Mouse (Mus musculus): ENCODE measurements around the gene Gm20498.
"Not testable (repeated sequence)": the region's sequence is repeated elsewhere in the genome, so short reads cannot be mapped to it uniquely, and the experiment has no call there.

Gm20498 gene

GRCm38 (mm10) chr12:81532316-81533028, at the start of gene Gm20498, which contains the start of gene Synj2bp:
Gm20498 (minus strand) TSS chr12:81532905.
Synj2bp (minus strand) TSS chr12:81532911.
- DNase-seq (ENCODE audit: low read depth) = peak; percentile 92

DNA sequence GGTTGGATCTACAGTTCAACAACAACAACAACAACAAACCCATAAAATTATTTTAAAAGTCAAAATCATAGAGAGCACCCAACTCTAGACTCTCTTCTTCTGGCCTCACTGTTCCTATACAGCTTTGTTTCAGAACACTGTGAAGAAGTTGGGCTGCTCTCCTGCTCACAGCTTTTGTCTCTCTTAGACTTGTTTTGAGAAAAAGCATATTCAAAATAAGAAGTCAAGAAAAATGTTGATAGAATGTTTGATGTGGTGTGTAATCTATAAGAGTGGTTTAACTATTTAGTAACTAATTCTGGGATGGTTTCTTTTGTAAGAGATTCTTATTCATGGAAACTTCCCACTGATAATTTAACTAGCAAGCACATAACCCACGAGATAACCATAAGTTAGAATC, 35.7 kb upstream of the Gm20498 start, which contains the start of gene Adam21:
Adam21 (minus strand) TSS at position 101 of the 400 bp plus-strand sequence.
- DNase-seq (ENCODE audit: low read depth) = no peak

- no peak for DNase-seq (ENCODE audit: low read depth)
Observed at GRCm38 (mm10) chr12:81567931-81568330, 35.2 kb upstream of the Gm20498 start.

DNA sequence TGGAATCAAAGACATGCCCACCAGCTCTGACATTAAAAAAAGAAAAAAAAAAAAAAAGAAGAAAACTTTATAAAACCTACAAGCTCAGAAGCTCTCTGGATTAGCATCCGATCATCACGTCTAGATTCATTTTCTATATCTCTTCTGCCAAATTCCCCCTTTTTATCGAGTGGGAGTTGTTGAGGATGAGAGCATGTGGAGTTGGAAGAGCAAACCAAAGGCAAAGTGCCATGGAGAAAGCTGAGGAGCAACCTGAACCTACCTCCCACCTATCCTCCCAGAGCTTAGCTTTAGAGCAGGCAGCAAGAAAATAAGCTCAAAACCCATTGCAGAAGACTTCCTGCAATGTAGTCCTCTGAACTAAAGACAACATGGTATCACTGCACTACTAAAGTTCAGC, 31.5 kb upstream of the Gm20498 start:
- no peak for DNase-seq (ENCODE audit: low read depth)

DNA sequence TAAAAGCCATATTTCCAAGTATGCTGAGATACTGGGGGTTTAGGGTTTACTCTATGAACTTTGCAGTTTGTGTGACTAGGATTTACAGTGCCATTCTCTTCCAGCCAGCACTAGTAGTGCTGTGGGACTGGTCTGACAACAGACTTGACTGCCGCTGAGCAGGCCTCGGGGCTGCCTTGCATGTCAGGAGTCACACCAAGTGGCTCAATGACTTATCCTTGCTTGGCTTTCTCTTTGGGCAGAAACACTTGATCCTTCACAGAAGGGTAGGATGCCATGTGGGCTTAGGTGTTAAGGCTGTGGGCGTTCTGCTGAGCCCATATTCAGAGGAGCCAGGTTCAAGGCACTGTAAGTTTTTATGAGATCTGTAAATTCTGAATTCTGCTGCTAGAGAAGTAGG, 16.6 kb upstream of the Gm20498 start:
- DNase-seq (ENCODE audit: low read depth) = no peak

GRCm38 (mm10) chr12:81547163-81547562, 14.5 kb upstream of the Gm20498 start:
- DNase-seq (ENCODE audit: low read depth) = peak; percentile 79

DNA sequence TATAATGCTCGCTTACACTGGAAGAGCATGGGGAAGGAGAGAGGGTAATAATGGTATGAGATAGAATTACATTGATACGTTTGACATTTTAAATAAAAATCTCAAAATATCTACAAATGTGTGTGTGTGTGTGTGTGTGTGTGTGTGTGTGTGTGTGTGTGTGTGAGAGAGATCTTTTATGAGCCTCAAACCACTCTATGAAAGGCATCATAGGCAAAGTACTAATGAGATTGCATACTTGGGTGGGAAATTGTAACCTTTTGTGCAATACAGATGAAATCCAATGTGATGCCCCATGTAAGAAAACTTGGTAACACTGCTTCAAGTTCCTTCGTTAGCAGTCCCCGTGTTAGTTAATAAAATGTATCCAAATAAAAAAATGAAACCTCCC, 319 bp upstream of the Gm20498 start:
- DNase-seq (ENCODE audit: low read depth) = no peak

DNA sequence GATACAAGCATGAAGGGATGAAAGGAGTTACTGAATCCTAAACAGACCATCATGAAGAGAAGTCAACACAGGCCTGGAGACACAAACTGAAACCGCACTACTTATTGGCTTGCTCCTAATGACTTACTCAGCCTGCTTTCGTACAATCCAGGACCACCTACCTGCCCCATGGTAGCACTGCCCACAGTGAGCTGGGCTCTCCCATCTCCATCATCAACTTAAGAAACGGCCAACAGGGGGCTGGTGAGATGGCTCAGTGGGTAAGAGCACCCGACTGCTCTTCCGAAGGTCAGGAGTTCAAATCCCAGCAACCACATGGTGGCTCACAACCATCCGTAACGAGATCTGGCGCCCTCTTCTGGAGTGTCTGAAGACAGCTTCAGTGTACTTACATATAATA, 2.1 kb downstream of the Gm20498 start:
- peak; percentile 47 for DNase-seq (ENCODE audit: low read depth)

- peak; percentile 14 for DNase-seq (ENCODE audit: low read depth)
Observed at GRCm38 (mm10) chr12:81496906-81497305, 35.8 kb downstream of the Gm20498 start.

DNA sequence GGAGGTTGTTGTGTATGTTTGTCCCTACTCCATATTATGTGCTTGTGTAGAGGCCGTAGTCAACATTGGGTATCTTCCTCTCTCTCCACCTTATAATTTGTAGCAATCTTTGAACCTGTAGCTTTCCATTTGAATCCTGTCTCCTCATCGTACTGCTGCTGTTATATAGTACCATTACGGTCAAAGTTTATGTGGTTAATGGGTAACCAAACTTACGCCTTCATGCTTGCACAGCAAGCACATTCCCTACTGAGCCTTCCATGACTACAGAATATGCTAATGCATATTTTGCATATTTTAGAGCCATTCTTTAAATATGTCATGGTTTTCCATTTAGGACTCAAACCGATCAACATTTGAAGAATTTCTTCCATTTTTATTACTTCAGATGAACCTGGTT, 42.2 kb downstream of the Gm20498 start:
- no peak for DNase-seq (ENCODE audit: low read depth)

DNA sequence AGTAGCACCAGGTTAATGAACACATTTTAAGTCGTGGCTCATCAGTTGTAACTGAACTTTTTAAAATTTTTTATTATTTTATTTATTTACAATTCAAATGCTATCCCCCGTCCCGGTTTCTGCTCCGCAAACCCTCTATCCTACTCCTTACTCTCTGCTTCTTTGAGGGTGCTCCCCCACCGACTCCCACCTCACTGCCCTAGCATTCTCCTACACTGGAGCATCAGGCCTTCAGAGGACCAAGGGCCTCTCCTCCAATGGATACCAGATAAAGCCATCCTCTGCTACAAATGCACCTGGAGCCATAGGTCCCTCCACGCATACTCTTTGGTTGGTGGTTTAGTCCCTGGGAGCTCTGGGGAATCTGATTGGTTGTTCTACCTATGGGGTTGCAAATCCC, 47.4 kb downstream of the Gm20498 start:
- DNase-seq (ENCODE audit: low read depth) = no peak

DNA sequence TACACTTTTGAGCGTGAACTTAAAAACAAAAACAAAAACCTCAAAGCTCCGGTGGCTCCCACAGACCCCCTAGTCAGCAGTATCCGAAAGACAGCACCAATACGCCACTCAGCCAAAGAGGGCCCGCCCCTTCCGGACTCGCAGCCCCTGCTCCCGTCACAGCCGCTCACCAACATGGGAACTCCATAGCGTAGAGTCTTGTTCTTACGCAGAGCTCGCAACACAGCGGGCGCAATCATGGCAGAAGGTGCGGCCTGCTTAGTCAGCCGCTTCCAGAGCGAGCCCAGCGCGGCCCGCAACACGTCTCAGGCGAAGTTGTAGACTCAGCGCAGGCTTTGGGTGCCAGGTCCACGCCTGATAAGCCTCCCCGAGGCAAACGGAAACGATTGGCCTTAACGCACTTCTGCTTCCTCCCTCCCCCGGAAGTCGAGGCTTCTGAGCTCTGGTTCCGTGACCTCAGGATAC, 47.9 kb downstream of the Gm20498 start, which contains the start of gene Cox16:
Cox16 (minus strand) TSS at position 401 of the 465 bp plus-strand sequence.
- DNase-seq (ENCODE audit: low read depth) = peak; percentile 92

GRCm38 (mm10) chr12:81484212-81484611, 48.5 kb downstream of the Gm20498 start:
- DNase-seq (ENCODE audit: low read depth) = no peak

DNA sequence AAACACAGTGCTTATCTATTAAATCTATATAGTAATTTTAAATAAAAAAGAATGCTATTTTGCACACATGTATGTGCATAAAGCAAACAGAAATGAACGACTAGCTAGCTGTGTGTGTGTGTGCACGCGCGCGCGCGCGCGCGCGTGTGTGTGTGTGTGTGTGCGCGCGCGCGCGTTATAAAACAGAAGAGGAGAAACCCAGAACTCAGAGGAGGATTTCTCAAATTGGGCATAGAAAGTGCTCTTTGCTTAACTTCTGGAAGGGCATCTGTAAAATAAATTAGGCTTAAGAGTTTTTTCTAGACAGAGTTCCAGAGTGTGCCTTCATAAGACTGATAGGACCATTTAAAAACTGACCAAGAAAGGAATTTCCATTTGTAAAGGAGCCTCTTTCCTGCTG, 49.0 kb downstream of the Gm20498 start:
- peak; percentile 81 for DNase-seq (ENCODE audit: low read depth)

DNA sequence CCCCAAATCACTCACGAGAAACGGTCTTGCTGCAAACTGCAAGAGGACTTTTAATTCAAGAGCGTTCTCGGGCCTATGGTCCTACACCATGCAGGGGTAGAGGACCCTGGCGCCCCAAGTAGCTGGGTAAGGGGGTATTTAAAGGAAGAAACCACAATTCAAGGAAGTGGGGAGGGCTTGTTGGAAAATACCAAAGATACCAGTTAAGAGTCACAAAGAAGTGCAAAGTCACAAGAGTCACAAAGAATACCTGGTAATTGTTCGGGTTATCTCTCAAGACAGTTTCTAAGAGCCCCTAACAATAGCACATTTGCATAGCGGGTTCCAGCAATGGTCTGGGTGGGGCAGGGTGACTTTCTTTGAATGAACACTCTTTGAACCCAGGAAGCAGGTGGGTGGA, 73.7 kb downstream of the Gm20498 start:
- DNase-seq (ENCODE audit: low read depth) = not testable (repeated sequence)

DNA sequence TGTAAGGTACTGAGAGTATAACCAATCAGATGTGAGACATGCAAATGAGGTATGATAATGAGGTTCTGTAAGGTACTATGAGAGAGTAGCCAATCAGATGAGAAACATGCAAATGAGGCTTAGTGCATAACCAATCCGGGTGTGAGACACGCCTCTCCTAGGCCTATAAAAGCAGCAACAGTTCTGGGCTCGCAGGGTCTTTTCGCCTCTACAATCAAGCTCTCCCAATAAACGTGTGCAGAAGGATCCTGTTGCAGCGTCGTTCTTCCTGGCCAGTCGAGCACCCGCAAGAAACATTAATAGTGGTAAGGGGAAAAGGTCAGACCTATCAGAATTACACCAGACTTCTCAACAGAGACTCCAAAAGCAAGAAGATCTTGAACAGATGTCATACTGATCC, 93.7 kb downstream of the Gm20498 start:
- not testable (repeated sequence) for DNase-seq (ENCODE audit: low read depth)

DNA sequence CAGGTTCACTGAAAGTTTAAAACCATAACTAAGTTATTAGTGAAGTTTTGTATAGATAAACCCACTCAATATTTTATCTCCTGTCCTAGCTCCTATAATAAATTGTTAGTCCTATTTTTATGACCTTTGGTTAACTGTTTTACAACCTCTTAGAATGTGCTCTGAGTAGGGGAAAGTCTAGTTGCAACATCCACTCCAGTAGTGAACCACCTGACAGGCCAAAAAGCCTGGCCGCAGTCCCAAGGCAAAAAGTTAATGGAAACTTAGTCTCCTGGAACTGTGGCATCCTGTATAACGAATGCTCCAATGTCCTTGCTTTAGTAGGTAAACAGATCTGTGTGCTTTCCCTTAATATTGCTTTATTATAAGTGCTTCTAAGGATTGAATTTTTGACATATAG, 97.9 kb downstream of the Gm20498 start:
- not testable (repeated sequence) for DNase-seq (ENCODE audit: low read depth)

GRCm38 (mm10) chr12:81421846-81422245, 110.9 kb downstream of the Gm20498 start, which contains the start of gene Adam4:
Adam4 (minus strand) TSS chr12:81421946.
- DNase-seq (ENCODE audit: low read depth) = no peak

GRCm38 (mm10) chr12:81413211-81413610, 119.5 kb downstream of the Gm20498 start:
- no peak for DNase-seq (ENCODE audit: low read depth)

DNA sequence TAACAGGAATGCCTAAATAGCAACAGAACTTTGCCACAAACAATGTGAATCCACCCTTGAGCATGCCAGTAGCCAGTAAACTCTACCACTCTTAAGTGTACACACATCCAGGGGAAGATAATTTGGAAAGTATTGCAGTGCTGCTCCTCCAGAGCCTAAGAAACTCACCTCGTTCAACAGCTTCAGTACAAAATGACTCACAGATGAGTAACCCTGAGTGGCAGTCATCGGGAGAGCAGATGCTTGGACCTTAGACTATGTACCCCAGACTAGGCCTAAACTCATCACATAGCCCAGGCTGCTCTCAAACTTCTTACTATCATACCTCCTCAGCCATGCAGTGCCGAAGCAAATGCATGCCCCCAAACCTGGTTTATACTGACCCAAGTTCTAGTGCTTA, 123.7 kb downstream of the Gm20498 start:
- peak; percentile 27 for DNase-seq (ENCODE audit: low read depth)

DNA sequence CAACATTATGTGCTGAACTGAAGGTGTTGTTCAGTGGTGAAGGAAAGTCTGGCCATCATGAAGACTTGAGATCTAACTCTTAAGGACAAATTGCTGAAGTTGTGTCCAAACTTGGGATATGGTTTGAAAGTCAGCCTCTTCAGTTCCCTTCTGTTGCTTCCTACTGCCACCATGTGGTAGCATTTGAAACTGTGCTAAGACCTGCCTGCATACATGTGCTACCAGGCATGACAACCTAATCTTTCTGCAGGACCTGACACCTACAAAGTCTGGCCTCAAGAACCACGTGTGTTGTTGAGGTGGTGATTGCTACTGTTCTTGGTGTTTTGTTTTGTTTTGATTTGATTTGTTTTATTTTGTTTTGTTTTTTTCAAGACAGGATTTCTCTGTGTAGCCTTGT, 130.5 kb downstream of the Gm20498 start:
- peak; percentile 79 for DNase-seq (ENCODE audit: low read depth)

DNA sequence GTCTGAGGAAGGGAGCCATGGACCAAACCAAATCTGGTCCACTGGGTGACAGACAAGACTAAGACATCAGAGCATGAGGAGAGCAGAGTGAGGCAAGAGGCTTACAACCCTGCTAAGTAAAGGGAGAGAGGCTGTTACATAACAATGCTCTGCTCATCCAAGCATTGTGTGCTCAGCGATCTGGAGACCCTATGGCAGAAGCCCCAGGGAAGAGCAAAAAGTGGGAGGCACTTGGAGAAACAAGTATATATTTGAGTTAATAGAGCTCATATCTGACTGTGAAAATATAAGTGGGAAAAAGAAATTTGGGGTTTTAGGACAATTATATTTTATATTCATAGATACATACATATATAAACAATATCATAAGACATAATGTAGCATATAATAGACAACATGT, 153.3 kb downstream of the Gm20498 start, which contains the start of gene Gm4787:
Gm4787 (minus strand) TSS at position 101 of the 400 bp plus-strand sequence.
- DNase-seq (ENCODE audit: low read depth) = not testable (repeated sequence)

DNA sequence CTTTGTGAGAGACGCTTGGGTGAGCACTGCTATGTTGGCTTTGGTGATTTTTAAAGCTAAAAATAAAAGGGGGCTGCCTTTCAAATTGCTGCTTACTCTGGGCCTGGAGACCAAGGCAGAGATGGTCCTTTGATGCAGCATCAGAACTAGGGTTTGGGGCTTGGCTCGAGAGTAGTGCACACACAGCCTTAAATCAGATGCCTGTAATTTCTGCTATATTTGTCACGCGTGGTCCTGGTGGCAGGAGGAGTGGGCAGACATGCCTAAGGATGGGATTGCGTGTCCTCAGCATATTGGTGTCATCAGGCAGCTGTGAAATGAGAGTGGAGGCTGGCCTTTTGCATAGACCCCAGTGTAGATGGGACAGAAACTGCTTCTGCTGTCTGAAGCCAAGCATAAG, 198.9 kb downstream of the Gm20498 start:
- DNase-seq (ENCODE audit: low read depth) = no peak

All from 416B (cell line).